Mouse (Mus musculus): ENCODE data around the gene Mical2. TPM values are rescaled to one million over a fixed set of nuclear protein-coding genes. Genes with fewer than 3 reads are reported as not detected.

The Mical2 gene
- total and polyA plus RNA-seq, 3 experiments, result not detected

- H3K79me2 ChIP-seq (ENCODE audit: control insufficient read depth, insufficient read depth, low read length, poor library complexity), result no peaks in the 10 kb centered on the region
- no peaks in the 10 kb centered on the region for H3K36me3 ChIP-seq (ENCODE audit: control insufficient read depth in 1 of 2, insufficient read depth in 2 of 2, low read length in 2 of 2)
- no peaks in the 10 kb centered on the region for H3K27me3 ChIP-seq (ENCODE audit: control insufficient read depth in 1 of 2, insufficient read depth in 2 of 2, low read length in 2 of 2)
- H3K4me1 ChIP-seq (ENCODE audit: control insufficient read depth in 1 of 2, insufficient read depth in 2 of 2, low read length in 2 of 2), result no peaks in the 10 kb centered on the region
- H3K9ac ChIP-seq (ENCODE audit: control insufficient read depth, low read depth, low read length, poor library complexity, severe bottlenecking), result no peak overlapping the region
- H3K27ac ChIP-seq (ENCODE audit: control insufficient read depth, low read depth, low read length), result no peak overlapping the region
- no peak for DNase-seq (ENCODE audit: low read depth, low spot score)
- TF ChIP-seq TCF12 (IDR thresholded peaks at IDR 0.05; ENCODE audit: low read depth, low read length) (no peak), SMC3 (IDR thresholded peaks at IDR 0.05; ENCODE audit: low read depth, low read length) (no peak), TAL1 (IDR thresholded peaks at IDR 0.05; ENCODE audit: low read length) (no peak)
- no peaks in the 10 kb centered on the region for H3K9me3 ChIP-seq (replicated peaks; ENCODE audit: insufficient read depth, low read length)
- H3K4me3 ChIP-seq (ENCODE audit: control insufficient read depth in 1 of 2, insufficient read depth in 1 of 2, low read depth in 2 of 2, low read length in 2 of 2), result no peak overlapping the region
These were observed 26.3 kb upstream of the Mical2 start for GRCm38 (mm10) chr7:112199343-112199742.

- Histone ChIP-seq H3K4me1 (ENCODE audit: control insufficient read depth in 1 of 2, insufficient read depth in 2 of 2, low read length in 2 of 2) (no peaks in the 10 kb centered on the region), H3K4me3 (ENCODE audit: control insufficient read depth in 1 of 2, insufficient read depth in 1 of 2, low read depth in 2 of 2, low read length in 2 of 2) (no peak overlapping the region), H3K79me2 (ENCODE audit: control insufficient read depth, insufficient read depth, low read length, poor library complexity) (no peaks in the 10 kb centered on the region), H3K27me3 (ENCODE audit: control insufficient read depth in 1 of 2, insufficient read depth in 2 of 2, low read length in 2 of 2) (no peaks in the 10 kb centered on the region), H3K36me3 (ENCODE audit: control insufficient read depth in 1 of 2, insufficient read depth in 2 of 2, low read length in 2 of 2) (no peaks in the 10 kb centered on the region), H3K9ac (ENCODE audit: control insufficient read depth, low read depth, low read length, poor library complexity, severe bottlenecking) (no peak overlapping the region), H3K27ac (ENCODE audit: control insufficient read depth, low read depth, low read length) (no peak overlapping the region), H3K9me3 (replicated peaks; ENCODE audit: insufficient read depth, low read length) (no peaks in the 10 kb centered on the region)
- no peak for TF ChIP-seq MXI1 (IDR thresholded peaks at IDR 0.05; ENCODE audit: low read depth, low read length)
- no peak for TF ChIP-seq MAFK (IDR thresholded peaks at IDR 0.05; ENCODE audit: borderline replicate concordance, low read depth, low read length)
- TF ChIP-seq TBP (IDR thresholded peaks at IDR 0.05; ENCODE audit: low read depth, low read length), result no peak
- no peak for TF ChIP-seq ZC3H11A (IDR thresholded peaks at IDR 0.05; ENCODE audit: low read depth, low read length)
- no peak for TF ChIP-seq HCFC1 (IDR thresholded peaks at IDR 0.05; ENCODE audit: low read depth, low read length)
- TF ChIP-seq RAD21 (IDR thresholded peaks at IDR 0.05; ENCODE audit: low read depth, low read length), result no peak
- no peak for TF ChIP-seq ETS1 (IDR thresholded peaks at IDR 0.05; ENCODE audit: low read depth, low read length)
- TF ChIP-seq MAX (IDR thresholded peaks at IDR 0.05; ENCODE audit: low read length), result no peak
- TF ChIP-seq UBTF (IDR thresholded peaks at IDR 0.05; ENCODE audit: borderline replicate concordance, insufficient read depth, low read depth, low read length), result no peak
- no peak for TF ChIP-seq SMC3 (IDR thresholded peaks at IDR 0.05; ENCODE audit: low read depth, low read length)
- no peak for TF ChIP-seq SIN3A (IDR thresholded peaks at IDR 0.05; ENCODE audit: low read length)
- TF ChIP-seq JUND (IDR thresholded peaks at IDR 0.05; ENCODE audit: low read depth, low read length), result no peak
- no peak for TF ChIP-seq EP300 (IDR thresholded peaks at IDR 0.05; ENCODE audit: low read depth in 1 of 2, low read length in 2 of 2)
- no peak for TF ChIP-seq TCF12 (IDR thresholded peaks at IDR 0.05; ENCODE audit: low read depth, low read length)
- TF ChIP-seq CHD2 (IDR thresholded peaks at IDR 0.05; ENCODE audit: low read length), result no peak
- no peak for TF ChIP-seq MAZ (IDR thresholded peaks at IDR 0.05; ENCODE audit: low read depth, low read length)
- no peak for DNase-seq (ENCODE audit: low read depth, low spot score)
These were observed 24.9 kb upstream of the Mical2 start for GRCm38 (mm10) chr7:112200761-112201160.
